Mouse (Mus musculus) midbrain, postnatal 0 days (tissue): ENCODE measurements at regions not wholly inside any gene's neighbourhood (a gene's known extent, or its start where the extent isn't known, plus 50 kb on each side); places are given as distances from the start of the nearest gene placed in this dataset.
"Not testable (repeated sequence)": the region's sequence is repeated elsewhere in the genome, so short reads cannot be mapped to it uniquely, and the experiment has no call there.

ENCODE experiments used
- ATAC-seq: fragments of 200-750 bp; cut with Nextera tagmentation; 2 replicates; pipeline ENCODE4 v1.8.0; 2017; ENCODE audit warnings: moderate number of reproducible peaks, mild to moderate bottlenecking, moderate TSS enrichment, moderate library complexity; ENCODE audit not compliant: low FRiP score
- DNase-seq: peaks from one replicate; pipeline ENCODE4 v3.0.0-alpha.2; 2015; ENCODE audit warnings: low spot score
- H3K27ac ChIP-seq: fragments of 300-500 bp; sonication (generic); 2 replicates; pipeline ENCODE4 v1.5.1; 2014; ENCODE audit warnings: low read depth, mild to moderate bottlenecking, low read length, mixed read lengths
- H3K27me3 ChIP-seq: fragments of 300-500 bp; sonication (generic); 2 replicates; pipeline ENCODE4 v1.6.1; 2014; ENCODE audit warnings: low read length, control low read depth, mixed read lengths; ENCODE audit not compliant: insufficient read depth
- H3K36me3 ChIP-seq: fragments of 300-500 bp; sonication (generic); 2 replicates; pipeline ENCODE4 v1.6.1; 2014; ENCODE audit warnings: low read length, control low read depth, mixed read lengths; ENCODE audit not compliant: insufficient read depth
- H3K4me1 ChIP-seq: fragments of 300-500 bp; sonication (generic); 2 replicates; pipeline ENCODE4 v1.6.1; 2014; ENCODE audit warnings: mild to moderate bottlenecking, control low read depth, antibody characterized with exemption, low read length, mixed read lengths; ENCODE audit not compliant: insufficient read depth
- H3K4me2 ChIP-seq: fragments of 300-500 bp; sonication (generic); 2 replicates; pipeline ENCODE4 v1.6.1; 2014; ENCODE audit warnings: low read depth, mild to moderate bottlenecking, low read length, mixed read lengths; ENCODE audit not compliant: poor library complexity, severe bottlenecking
- H3K4me3 ChIP-seq: fragments of 300-500 bp; sonication (generic); 2 replicates; pipeline ENCODE4 v1.5.1; 2014; ENCODE audit warnings: low read depth, mild to moderate bottlenecking, low read length, moderate library complexity
- H3K9ac ChIP-seq: fragments of 300-500 bp; sonication (generic); replicated peaks from 2 replicates; pipeline ENCODE4 v1.6.1; 2014; ENCODE audit warnings: mild to moderate bottlenecking, low read length, moderate library complexity, mixed read lengths; ENCODE audit not compliant: poor library complexity, severe bottlenecking
- H3K9me3 ChIP-seq: fragments of 300-500 bp; sonication (generic); 2 replicates; pipeline ENCODE4 v1.6.1; 2016; ENCODE audit warnings: low read length, control low read depth
- CTCF ChIP-seq: IDR thresholded peaks from 2 replicates; pipeline ENCODE4 v1.5.1; 2016; ENCODE audit warnings: antibody characterized with exemption, mild to moderate bottlenecking
- WGBS: fragments of 180-500 bp; shearing (Covaris S2); extraction: QIAGEN DNeasy Blood & Tissue Kit; methylation state at CpG from one replicate; pipeline ENCODE4 v1.1.7; 2014; 5-methylcytosine and 5-hydroxymethylcytosine counted together

DNA sequence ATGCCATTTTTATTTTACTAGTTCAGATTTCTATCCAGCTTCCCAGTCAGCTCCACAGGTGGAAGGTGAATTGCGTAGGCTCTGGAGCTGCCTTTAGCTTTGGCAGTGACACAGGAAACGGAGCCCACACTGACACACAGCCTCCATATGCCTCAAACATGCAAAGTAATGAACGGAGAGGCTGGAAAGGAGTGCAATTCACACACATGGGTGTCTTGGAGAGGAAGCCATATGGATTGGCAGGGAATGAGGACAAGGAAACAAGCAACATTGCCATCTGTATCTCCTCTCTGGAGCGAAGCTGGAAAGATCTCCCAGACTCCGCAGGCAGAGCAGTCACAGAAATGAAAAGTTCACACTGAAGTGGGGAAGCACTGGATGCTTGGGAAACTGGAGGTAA, 201.6 kb upstream of the 4930452B06Rik start:
- Histone ChIP-seq H3K4me3 (no peak overlapping the region), H3K4me2 (no peak overlapping the region), H3K27me3 (no peaks in the 10 kb centered on the region), H3K9ac (no peak overlapping the region), H3K27ac (no peak overlapping the region), H3K36me3 (no peaks in the 10 kb centered on the region), H3K4me1 (no peaks in the 10 kb centered on the region), H3K9me3 (no peaks in the 10 kb centered on the region)
- TF ChIP-seq CTCF = no peak
- ATAC-seq (no peak), DNase-seq (peak; percentile 5)
- WGBS = 93% methylated on average over 5 of the region's 5 CpGs

DNA sequence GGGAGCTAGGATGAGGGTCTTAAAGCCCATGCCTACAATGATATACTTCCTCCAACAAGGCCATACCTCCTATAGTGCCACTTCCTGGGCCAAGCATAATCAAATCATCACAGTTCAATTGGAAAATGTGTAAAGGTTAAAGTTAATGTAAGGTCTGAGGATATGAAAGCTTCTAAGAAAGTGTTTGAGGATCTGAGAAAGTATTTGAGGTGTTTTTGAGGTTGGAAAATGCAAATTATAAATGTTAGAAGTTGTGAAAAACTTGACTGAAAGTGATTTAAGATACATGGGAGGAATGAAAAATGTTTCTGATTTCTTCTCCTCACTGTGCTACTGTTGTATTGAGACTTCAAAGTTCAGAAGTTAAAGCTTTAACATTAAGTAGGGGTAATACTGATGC, 185.5 kb upstream of the 4930452B06Rik start:
- no peak for DNase-seq
- no peak overlapping the region for H3K4me2 ChIP-seq
- no peak overlapping the region for H3K27ac ChIP-seq
- H3K9me3 ChIP-seq = no peaks in the 10 kb centered on the region
- ATAC-seq = no peak
- no peak for TF ChIP-seq CTCF
- no peak overlapping the region for H3K4me3 ChIP-seq
- no peak overlapping the region for H3K9ac ChIP-seq
- H3K4me1 ChIP-seq = no peaks in the 10 kb centered on the region
- no peaks in the 10 kb centered on the region for H3K27me3 ChIP-seq
- H3K36me3 ChIP-seq = no peaks in the 10 kb centered on the region

DNA sequence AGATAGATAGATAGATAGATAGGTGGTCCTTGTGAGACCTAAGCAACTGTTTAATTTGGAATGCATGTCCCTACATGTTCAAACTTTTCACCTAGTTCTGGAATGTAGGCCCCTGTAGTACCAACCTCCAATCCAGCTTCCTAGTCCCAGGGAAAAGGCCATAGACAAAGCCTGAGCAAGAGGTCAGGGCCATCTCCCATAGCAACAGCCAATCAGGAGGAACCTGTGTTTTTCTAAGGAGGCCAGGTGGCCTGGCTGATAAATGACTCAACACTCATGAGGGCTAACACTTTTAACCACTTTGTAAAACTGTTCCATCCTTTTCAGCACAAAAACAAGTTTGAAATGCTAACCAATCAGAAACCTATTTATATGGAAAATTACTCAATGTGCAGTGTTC, 184.2 kb upstream of the 4930452B06Rik start:
- Histone ChIP-seq H3K9me3 (no peaks in the 10 kb centered on the region), H3K4me2 (no peak overlapping the region), H3K4me1 (no peaks in the 10 kb centered on the region), H3K4me3 (no peak overlapping the region), H3K9ac (no peak overlapping the region), H3K36me3 (no peaks in the 10 kb centered on the region), H3K27me3 (no peaks in the 10 kb centered on the region), H3K27ac (no peak overlapping the region)
- no peak for DNase-seq
- no peak for TF ChIP-seq CTCF
- no peak for ATAC-seq

DNA sequence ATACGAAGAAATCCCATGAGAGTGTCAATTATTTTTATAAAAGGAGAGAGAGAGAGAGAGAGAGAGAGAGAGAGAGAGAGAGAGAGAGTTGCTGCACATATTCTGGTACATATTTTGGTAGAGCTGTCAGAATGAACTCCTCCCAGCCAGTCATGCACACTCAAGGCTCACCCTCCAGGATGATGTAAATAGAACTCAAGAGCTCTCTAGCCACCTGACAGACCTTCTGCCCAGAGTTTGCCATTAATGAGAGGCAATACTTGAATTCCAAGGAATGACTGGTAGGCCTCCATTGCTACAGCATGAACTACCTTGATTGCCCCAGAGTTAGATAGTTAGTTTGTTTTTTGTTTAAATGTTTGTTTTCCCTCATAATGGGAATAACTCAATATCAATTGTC, 167.5 kb upstream of the 4930452B06Rik start:
- no peak for DNase-seq
- 74% methylated on average over 1 of the region's 1 CpGs for WGBS
- no peak for ATAC-seq
- Histone ChIP-seq H3K4me3 (no peak overlapping the region), H3K36me3 (no peaks in the 10 kb centered on the region), H3K9ac (no peak overlapping the region), H3K4me1 (no peaks in the 10 kb centered on the region), H3K4me2 (no peak overlapping the region), H3K27me3 (no peaks in the 10 kb centered on the region), H3K27ac (no peak overlapping the region), H3K9me3 (no peaks in the 10 kb centered on the region)
- TF ChIP-seq CTCF = no peak

DNA sequence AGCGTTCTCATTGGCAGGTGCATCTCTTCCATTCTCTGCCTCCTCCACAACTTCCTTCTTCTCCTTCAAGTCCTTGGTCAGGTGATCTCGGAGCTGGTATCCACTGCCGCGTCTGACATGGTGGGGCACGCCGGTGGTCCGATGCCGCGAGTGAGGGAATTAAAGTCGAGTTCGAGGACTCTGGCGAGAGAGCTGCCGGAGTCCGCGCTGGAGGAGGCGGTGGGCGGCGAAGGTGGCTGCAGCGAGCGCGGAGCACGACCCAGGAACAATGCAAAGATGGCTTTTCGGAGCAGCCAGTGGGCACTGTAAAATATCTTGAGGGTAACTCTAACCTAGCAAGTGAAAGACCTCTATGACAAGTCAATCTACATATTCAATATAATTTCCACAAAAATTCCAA, 134.2 kb upstream of the 4930452B06Rik start:
- not testable (repeated sequence) for H3K9ac ChIP-seq, H3K4me2 ChIP-seq, H3K36me3 ChIP-seq, H3K4me1 ChIP-seq, DNase-seq, H3K4me3 ChIP-seq, ATAC-seq, H3K9me3 ChIP-seq, H3K27me3 ChIP-seq, H3K27ac ChIP-seq
- 71% methylated on average over 23 of the region's 23 CpGs for WGBS

DNA sequence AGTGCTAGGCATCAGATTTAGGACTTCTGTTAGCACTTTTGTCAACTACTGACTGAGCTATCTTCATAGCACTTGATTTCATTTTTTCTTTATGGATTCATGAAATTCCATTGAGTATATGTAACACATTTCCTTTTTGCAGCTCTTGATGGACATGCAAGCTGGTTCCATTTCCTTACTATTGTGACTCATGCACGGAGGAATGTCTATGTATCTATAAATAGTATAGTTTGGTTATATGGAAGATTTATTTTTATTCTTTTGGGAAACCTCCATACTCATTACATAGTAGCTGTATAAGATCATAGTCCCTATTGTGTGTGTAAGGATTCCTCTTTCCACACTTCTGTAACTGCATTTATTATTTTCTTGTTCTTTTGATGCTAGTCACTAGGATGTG, 123.3 kb upstream of the 4930452B06Rik start:
- no peaks in the 10 kb centered on the region for H3K9me3 ChIP-seq
- TF ChIP-seq CTCF = no peak
- H3K27ac ChIP-seq = no peak overlapping the region
- H3K4me3 ChIP-seq = no peak overlapping the region
- ATAC-seq (no peak), DNase-seq (no peak)
- H3K27me3 ChIP-seq = no peaks in the 10 kb centered on the region
- WGBS = 56% methylated on average over 1 of the region's 1 CpGs
- H3K9ac ChIP-seq = no peak overlapping the region
- no peaks in the 10 kb centered on the region for H3K36me3 ChIP-seq
- no peaks in the 10 kb centered on the region for H3K4me1 ChIP-seq
- no peak overlapping the region for H3K4me2 ChIP-seq

DNA sequence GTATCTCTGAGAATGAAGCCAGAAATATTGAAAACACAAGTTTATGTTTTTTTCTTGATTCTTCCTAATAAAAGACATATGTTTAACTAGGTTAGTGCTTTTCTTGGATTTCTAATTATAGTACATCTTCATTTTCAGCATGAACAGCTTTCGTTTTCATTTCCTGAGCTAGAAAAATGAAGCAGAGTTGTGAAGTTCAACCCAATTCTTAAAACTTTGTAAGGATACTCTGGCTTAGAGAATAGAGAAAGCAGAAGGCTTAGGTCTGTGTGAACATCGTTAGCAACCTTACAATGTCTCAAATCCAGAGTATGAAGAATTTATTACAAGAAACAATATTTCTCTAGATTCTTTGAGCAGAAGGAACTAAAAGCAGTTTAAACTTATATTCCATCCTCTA, 94.5 kb upstream of the 4930452B06Rik start:
- no peak overlapping the region for H3K4me3 ChIP-seq
- no peak overlapping the region for H3K4me2 ChIP-seq
- no peak overlapping the region for H3K9ac ChIP-seq
- no peak for ATAC-seq
- no peaks in the 10 kb centered on the region for H3K27me3 ChIP-seq
- DNase-seq = no peak
- H3K9me3 ChIP-seq = no peaks in the 10 kb centered on the region
- no peaks in the 10 kb centered on the region for H3K36me3 ChIP-seq
- TF ChIP-seq CTCF = no peak
- WGBS = 71% methylated on average over 2 of the region's 2 CpGs
- H3K4me1 ChIP-seq = no peaks in the 10 kb centered on the region
- no peak overlapping the region for H3K27ac ChIP-seq
